Mouse (Mus musculus) NIH3T3 (cell line): ENCODE measurements at regions not wholly inside any gene's neighbourhood (a gene's known extent, or its start where the extent isn't known, plus 50 kb on each side); places are given as distances from the start of the nearest gene placed in this dataset.

Experiments
- DNase-seq: peaks from one replicate; pipeline ENCODE4 v3.0.0-alpha.2; 2012; ENCODE audit warnings: low read depth

- DNase-seq = no peak
Observed at GRCm38 (mm10) chr8:103361713-103362112, 576.3 kb upstream of the Cdh11 start.

- no peak for DNase-seq
Observed at GRCm38 (mm10) chr8:103370394-103370793, 585.0 kb upstream of the Cdh11 start.

GRCm38 (mm10) chr8:103373007-103373406, 587.6 kb upstream of the Cdh11 start:
- DNase-seq = peak; percentile 40

GRCm38 (mm10) chr8:103374151-103374550, 588.7 kb upstream of the Cdh11 start:
- no peak for DNase-seq

GRCm38 (mm10) chr8:103378545-103378944, 593.1 kb upstream of the Cdh11 start:
- no peak for DNase-seq

GRCm38 (mm10) chr8:103381575-103381974, 596.1 kb upstream of the Cdh11 start:
- no peak for DNase-seq

- DNase-seq = no peak
Observed at GRCm38 (mm10) chr8:103391359-103391758, 605.9 kb upstream of the Cdh11 start.

GRCm38 (mm10) chr8:103395316-103395715, 609.9 kb upstream of the Cdh11 start:
- no peak for DNase-seq

- peak; percentile 76 for DNase-seq
Observed at GRCm38 (mm10) chr8:103398179-103398578, 612.7 kb upstream of the Cdh11 start.

- no peak for DNase-seq
Observed at GRCm38 (mm10) chr8:103399466-103399865, 614.0 kb upstream of the Cdh11 start.

- DNase-seq = no peak
Observed at GRCm38 (mm10) chr8:103400143-103400542, 614.7 kb upstream of the Cdh11 start.

- DNase-seq = no peak
Observed at GRCm38 (mm10) chr8:103402731-103403130, 617.3 kb upstream of the Cdh11 start.

GRCm38 (mm10) chr8:103403826-103404225, 618.4 kb upstream of the Cdh11 start:
- DNase-seq = no peak

GRCm38 (mm10) chr8:103405787-103406186, 620.3 kb upstream of the Cdh11 start:
- no peak for DNase-seq

- no peak for DNase-seq
Observed at GRCm38 (mm10) chr8:103406921-103407320, 621.5 kb upstream of the Cdh11 start.

GRCm38 (mm10) chr8:103407631-103408030, 622.2 kb upstream of the Cdh11 start:
- DNase-seq = no peak

- DNase-seq = peak; percentile 16
Observed at GRCm38 (mm10) chr8:103408411-103408810, 623.0 kb upstream of the Cdh11 start.

GRCm38 (mm10) chr8:103409121-103409551, 623.7 kb upstream of the Cdh11 start:
- DNase-seq = peak; percentile 90

GRCm38 (mm10) chr8:103412731-103413130, 627.3 kb upstream of the Cdh11 start:
- DNase-seq = no peak

GRCm38 (mm10) chr8:103413589-103414575, 628.4 kb upstream of the Cdh11 start:
- peak; percentile 90 for DNase-seq

- DNase-seq = no peak
Observed at GRCm38 (mm10) chr8:103422313-103422973, 637.0 kb upstream of the Cdh11 start.

- no peak for DNase-seq
Observed at GRCm38 (mm10) chr8:103425967-103426366, 640.5 kb upstream of the Cdh11 start.
